Mouse (Mus musculus) intestine, embryonic 14.5 days (tissue): ENCODE data around the gene Mfsd13b. TPM values are rescaled to one million over a fixed set of nuclear protein-coding genes. Genes with fewer than 3 reads are reported as not detected.

ENCODE experiments used
- ATAC-seq: fragments of 200-750 bp; cut with Nextera tagmentation; replicated peaks from 2 replicates; pipeline ENCODE4 v1.8.0; 2017; ENCODE audit warnings: low read depth, moderate number of reproducible peaks, moderate TSS enrichment, moderate library complexity; ENCODE audit not compliant: low FRiP score, low TSS enrichment
- DNase-seq: peaks from one replicate; pipeline ENCODE4 v3.0.0-alpha.2; 2018; ENCODE audit warnings: low spot score
- H3K27ac ChIP-seq: fragments of 300-500 bp; sonication (generic); 2 replicates; pipeline ENCODE4 v1.5.1; 2014; ENCODE audit warnings: low read depth, mild to moderate bottlenecking, control low read depth
- H3K27me3 ChIP-seq: fragments of 300-500 bp; sonication (generic); replicated peaks from 2 replicates; pipeline ENCODE4 v1.6.1; 2014; ENCODE audit warnings: low read length, control low read depth; ENCODE audit not compliant: control insufficient read depth, insufficient read depth
- H3K36me3 ChIP-seq: fragments of 300-500 bp; sonication (generic); 2 replicates; pipeline ENCODE4 v1.6.1; 2014; ENCODE audit warnings: low read length, control low read depth; ENCODE audit not compliant: control insufficient read depth, insufficient read depth
- H3K4me1 ChIP-seq: fragments of 300-500 bp; sonication (generic); replicated peaks from 2 replicates; pipeline ENCODE4 v1.6.1; 2014; ENCODE audit warnings: low read length, control low read depth, mixed read lengths; ENCODE audit not compliant: control insufficient read depth, insufficient read depth
- H3K4me2 ChIP-seq: fragments of 300-500 bp; sonication (generic); 2 replicates; pipeline ENCODE4 v1.6.1; 2014; ENCODE audit warnings: low read length
- H3K4me3 ChIP-seq: fragments of 300-500 bp; sonication (generic); 2 replicates; pipeline ENCODE4 v1.5.1; 2014; ENCODE audit warnings: low read depth, low read length, control low read depth, mixed read lengths
- H3K9ac ChIP-seq: fragments of 300-500 bp; sonication (generic); 2 replicates; pipeline ENCODE4 v1.6.1; 2014; ENCODE audit warnings: mild to moderate bottlenecking, low read length
- H3K9me3 ChIP-seq: fragments of 300-500 bp; sonication (generic); 2 replicates; pipeline ENCODE4 v1.6.1; 2016; ENCODE audit warnings: low read length, control low read depth; ENCODE audit not compliant: control insufficient read depth
- WGBS: fragments of 180-500 bp; shearing (Covaris S2); extraction: QIAGEN DNeasy Blood & Tissue Kit; methylation state at CpG from one replicate; pipeline ENCODE4 v1.1.7; 2014; 5-methylcytosine and 5-hydroxymethylcytosine counted together
- polyA plus RNA-seq: library from polyadenylated mRNA; unstranded; fragments of >200 nt; fragmentation: Nextera tagmentation; extraction: Ambion mirVana; gene quantifications from 2 replicates; pipeline ENCODE4 v1.2.1, GENCODE M21; 2014

Gene Mfsd13b
- 0.65 and 0.76 TPM in 2 replicates for polyA plus RNA-seq

GRCm38 (mm10) chr7:120982200-120982841, at the start of gene Mfsd13b, which contains the start of gene Cdr2:
Gene Mfsd13b, plus strand, starts transcription at chr7:120982509.
Gene Cdr2, minus strand, starts transcription at chr7:120982312.
- H3K9ac ChIP-seq: peak within 1 kb of the TSS; percentile 75
- peak within 1 kb of the TSS; percentile 70; the same call in 1 of the 2 replicates for H3K27ac ChIP-seq
- peaks cover 14% of the 10 kb centered on the region; the same call in 1 of the 2 replicates for H3K4me1 ChIP-seq
- peak within 1 kb of the TSS; percentile 91 for H3K4me2 ChIP-seq
- H3K36me3 ChIP-seq: no peaks in the 10 kb centered on the region
- under 1% methylated on average over 46 of the region's 46 CpGs for WGBS
- ATAC-seq (peak; percentile 96), DNase-seq (peak; percentile 98)
- H3K27me3 ChIP-seq: 0 out of 2 replicates have a peak, but pooled peaks cover 4% of the 10 kb centered on the region
- no peaks in the 10 kb centered on the region for H3K9me3 ChIP-seq
- H3K4me3 ChIP-seq: peak within 1 kb of the TSS; percentile 87

DNA sequence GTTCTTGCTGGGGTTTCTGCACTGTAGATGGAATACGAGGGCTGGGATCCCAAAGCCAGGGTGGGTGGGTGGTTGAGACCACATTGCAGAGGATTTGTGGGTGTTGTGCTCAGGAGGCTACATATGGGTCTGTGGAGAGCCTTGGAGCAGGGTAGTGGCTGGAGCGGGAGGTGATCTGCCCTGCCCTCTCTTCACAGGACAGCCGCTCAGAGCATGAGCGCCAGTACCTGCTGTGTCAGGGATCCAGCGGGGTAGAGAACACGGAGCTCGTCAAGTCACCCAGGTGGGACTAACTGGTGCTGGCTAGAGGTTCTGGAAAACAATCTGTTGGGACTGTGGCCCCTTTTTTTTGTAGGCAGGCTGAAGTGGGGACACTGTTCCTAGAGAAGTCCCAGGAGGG, 49.2 kb upstream of the Mfsd13b start:
- Histone ChIP-seq H3K4me1 (no peaks in the 10 kb centered on the region), H3K36me3 (peaks cover 97% of the 10 kb centered on the region), H3K27me3 (no peaks in the 10 kb centered on the region), H3K4me3 (no peak overlapping the region), H3K27ac (no peak overlapping the region), H3K4me2 (no peak overlapping the region), H3K9me3 (no peaks in the 10 kb centered on the region), H3K9ac (no peak overlapping the region)
- no peak for ATAC-seq
- WGBS: 92% methylated on average over 7 of the region's 7 CpGs
- no peak for DNase-seq

DNA sequence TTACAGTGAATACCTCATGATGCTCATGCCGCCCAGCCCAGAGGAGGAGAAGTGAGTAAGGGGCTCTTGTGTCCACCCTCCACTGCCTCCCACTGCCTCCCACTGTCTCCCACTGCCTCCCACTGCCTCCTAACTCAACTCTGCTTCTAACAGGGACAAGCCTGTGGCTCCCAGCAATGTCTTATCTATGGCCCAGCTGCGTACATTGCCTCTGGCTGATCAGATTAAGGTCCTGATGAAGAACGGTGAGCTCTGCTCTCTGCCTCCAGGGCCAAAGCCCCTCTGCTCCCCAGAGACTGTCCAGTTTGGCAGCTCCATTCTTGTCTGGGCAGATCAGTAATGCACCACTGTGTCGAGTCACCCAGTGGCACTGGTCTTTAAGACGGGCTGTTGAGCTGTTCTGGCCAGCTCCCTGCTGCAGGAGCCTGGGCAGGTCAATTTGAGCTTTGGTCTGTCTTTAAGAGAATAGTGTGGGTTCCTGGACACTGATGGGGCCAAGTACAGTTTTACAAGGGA, 48.6 kb upstream of the Mfsd13b start:
- no peak overlapping the region for H3K27ac ChIP-seq
- H3K4me1 ChIP-seq: no peaks in the 10 kb centered on the region
- 75% methylated on average over 5 of the region's 5 CpGs for WGBS
- peaks cover 97% of the 10 kb centered on the region for H3K36me3 ChIP-seq
- no peak overlapping the region for H3K4me3 ChIP-seq
- no peak for ATAC-seq
- no peak overlapping the region for H3K9ac ChIP-seq
- no peak for DNase-seq
- H3K9me3 ChIP-seq: no peaks in the 10 kb centered on the region
- no peaks in the 10 kb centered on the region for H3K27me3 ChIP-seq
- H3K4me2 ChIP-seq: no peak overlapping the region

DNA sequence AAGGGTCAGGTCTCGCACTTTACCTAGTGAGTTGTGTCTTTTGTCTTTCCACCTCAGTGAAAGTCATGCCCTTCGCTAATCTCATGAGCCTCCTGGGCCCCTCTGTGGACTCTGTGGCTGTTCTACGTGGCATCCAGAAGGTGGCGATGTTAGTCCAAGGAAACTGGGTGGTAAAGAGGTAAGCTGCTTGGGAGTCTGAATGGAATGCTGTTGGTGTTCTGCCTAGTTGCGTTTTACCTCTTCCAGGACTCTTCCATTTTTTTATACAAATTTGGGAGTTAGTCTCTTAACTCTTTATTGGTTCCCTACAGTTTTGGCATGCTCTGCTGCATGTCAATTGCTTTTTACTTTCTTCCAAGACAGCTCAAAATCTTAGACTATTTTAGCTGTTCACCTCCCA, 47.6 kb upstream of the Mfsd13b start:
- H3K36me3 ChIP-seq: peaks cover 97% of the 10 kb centered on the region
- WGBS: 29% methylated on average over 5 of the region's 5 CpGs
- ATAC-seq (no peak), DNase-seq (peak; percentile 68)
- no peaks in the 10 kb centered on the region for H3K27me3 ChIP-seq
- no peak overlapping the region for H3K9ac ChIP-seq
- H3K27ac ChIP-seq: no peak overlapping the region
- H3K4me1 ChIP-seq: no peaks in the 10 kb centered on the region
- no peak overlapping the region for H3K4me3 ChIP-seq
- no peak overlapping the region for H3K4me2 ChIP-seq
- no peaks in the 10 kb centered on the region for H3K9me3 ChIP-seq

DNA sequence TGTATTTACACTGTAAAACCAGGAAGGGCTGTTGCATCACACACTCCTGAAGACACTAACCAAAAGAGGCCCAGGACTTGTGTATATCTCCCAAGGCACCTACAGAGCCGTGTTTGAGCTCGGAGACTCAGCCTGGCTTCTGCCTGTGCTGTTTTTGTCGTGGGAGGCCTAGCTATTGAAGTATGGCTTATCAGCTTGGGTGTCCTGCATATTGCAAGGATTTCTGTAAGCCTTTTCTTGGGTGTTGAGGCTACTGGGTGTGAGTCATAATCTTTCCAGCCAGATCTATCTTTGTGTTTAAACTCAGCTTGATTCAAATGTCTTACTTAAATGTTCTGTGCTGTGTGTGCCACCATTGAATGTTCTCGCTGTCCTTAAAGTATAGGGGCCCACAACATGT, 45.8 kb upstream of the Mfsd13b start:
- H3K9ac ChIP-seq: no peak overlapping the region
- ATAC-seq (no peak), DNase-seq (no peak)
- H3K27ac ChIP-seq: no peak overlapping the region
- H3K4me3 ChIP-seq: no peak overlapping the region
- H3K4me2 ChIP-seq: no peak overlapping the region
- no peaks in the 10 kb centered on the region for H3K9me3 ChIP-seq
- WGBS: 90% methylated on average over 4 of the region's 4 CpGs
- H3K27me3 ChIP-seq: no peaks in the 10 kb centered on the region
- H3K36me3 ChIP-seq: peaks cover 97% of the 10 kb centered on the region
- no peaks in the 10 kb centered on the region for H3K4me1 ChIP-seq

GRCm38 (mm10) chr7:120938206-120938605, 44.1 kb upstream of the Mfsd13b start:
- Histone ChIP-seq H3K9me3 (no peaks in the 10 kb centered on the region), H3K4me1 (no peaks in the 10 kb centered on the region), H3K4me3 (no peak overlapping the region), H3K4me2 (no peak overlapping the region), H3K9ac (no peak overlapping the region), H3K27ac (no peak overlapping the region), H3K27me3 (no peaks in the 10 kb centered on the region), H3K36me3 (peaks cover 98% of the 10 kb centered on the region)
- ATAC-seq (no peak), DNase-seq (no peak)
- WGBS: 87% methylated on average over 9 of the region's 9 CpGs

GRCm38 (mm10) chr7:120940343-120940742, 42.0 kb upstream of the Mfsd13b start:
- Histone ChIP-seq H3K36me3 (peaks cover 93% of the 10 kb centered on the region), H3K4me3 (no peak overlapping the region), H3K9ac (no peak overlapping the region), H3K27me3 (no peaks in the 10 kb centered on the region), H3K4me1 (no peaks in the 10 kb centered on the region), H3K9me3 (no peaks in the 10 kb centered on the region), H3K4me2 (no peak overlapping the region), H3K27ac (no peak overlapping the region)
- ATAC-seq: no peak; the same call in 1 of the 2 replicates
- 89% methylated on average over 12 of the region's 12 CpGs for WGBS
- no peak for DNase-seq

DNA sequence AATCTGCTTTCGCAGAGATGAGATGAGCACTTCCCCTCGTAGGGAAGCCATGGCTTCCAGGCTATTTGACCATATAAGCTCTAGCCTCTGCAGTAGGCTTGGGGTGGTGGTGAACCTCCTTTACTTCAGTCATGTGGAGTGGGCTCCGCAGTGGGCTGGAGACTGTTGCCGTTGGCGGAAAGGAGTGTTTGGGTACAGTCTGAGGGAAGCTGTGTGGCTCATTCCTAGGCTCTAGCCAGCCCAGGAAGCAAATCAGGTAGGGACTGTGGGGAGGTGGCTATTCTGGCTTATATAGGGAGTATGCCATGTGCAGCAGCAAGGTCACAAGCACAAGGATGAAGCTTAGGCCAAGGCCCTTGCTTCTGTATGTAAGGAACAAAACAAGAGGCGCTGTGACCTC, 41.1 kb upstream of the Mfsd13b start:
- peaks cover 91% of the 10 kb centered on the region for H3K36me3 ChIP-seq
- no peaks in the 10 kb centered on the region for H3K27me3 ChIP-seq
- H3K4me2 ChIP-seq: no peak overlapping the region
- no peak overlapping the region for H3K4me3 ChIP-seq
- DNase-seq (no peak), ATAC-seq (no peak)
- H3K9ac ChIP-seq: no peak overlapping the region
- 89% methylated on average over 6 of the region's 6 CpGs for WGBS
- no peak overlapping the region for H3K27ac ChIP-seq
- no peaks in the 10 kb centered on the region for H3K4me1 ChIP-seq
- H3K9me3 ChIP-seq: no peaks in the 10 kb centered on the region

DNA sequence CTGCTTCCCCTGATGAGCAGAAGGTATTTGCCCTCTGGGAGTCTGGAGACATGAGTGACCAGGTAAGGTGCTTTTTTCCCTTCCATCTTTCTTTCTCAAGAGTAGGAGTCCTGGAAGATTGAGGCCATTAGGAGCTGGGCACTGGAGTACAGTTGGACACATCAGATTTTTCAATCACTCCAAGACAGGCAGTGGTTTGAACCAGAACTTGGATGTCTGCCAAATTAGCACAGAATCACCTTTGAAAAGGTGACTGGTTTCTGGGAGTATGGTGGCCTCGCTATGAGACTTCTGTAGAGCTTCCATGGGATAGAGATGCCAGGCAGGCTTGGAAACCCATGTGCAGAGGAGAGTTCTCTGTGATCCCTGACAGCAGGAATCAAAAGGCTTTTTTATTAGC, 39.8 kb upstream of the Mfsd13b start:
- ATAC-seq (no peak), DNase-seq (no peak)
- no peaks in the 10 kb centered on the region for H3K4me1 ChIP-seq
- H3K9me3 ChIP-seq: no peaks in the 10 kb centered on the region
- WGBS: 73% methylated on average over 1 of the region's 1 CpGs
- no peak overlapping the region for H3K9ac ChIP-seq
- no peaks in the 10 kb centered on the region for H3K27me3 ChIP-seq
- H3K4me2 ChIP-seq: no peak overlapping the region
- no peak overlapping the region for H3K27ac ChIP-seq
- H3K36me3 ChIP-seq: peaks cover 85% of the 10 kb centered on the region
- H3K4me3 ChIP-seq: no peak overlapping the region
